Mouse (Mus musculus) left cerebral cortex, adult 18-20 months (tissue): ENCODE data around the gene Fxr2. TPM values are rescaled to one million over a fixed set of nuclear protein-coding genes. Genes with fewer than 3 reads are reported as not detected.

Experiments
- DNase-seq, 2 experiments: peaks; one replicate each; pipeline ENCODE4 v3.0.0; 2021 to 2022; ENCODE audit warnings: low spot score in 2 of 2, mixed read lengths in 1 of 2
- long read RNA-seq, 2 experiments: library from polyadenylated mRNA; stranded (forward); transcript quantifications; one replicate each; pipeline ENCODE4 v2.0.0; 2021
- total RNA-seq, 2 experiments: library from RNA; stranded (reverse); gene quantifications; 2 replicates each; pipeline ENCODE4 v1.2.3; 2021

Gene Fxr2
- 100 to 1,000 TPM; 148 TPM for total RNA-seq
- long read RNA-seq, experiment 1, transcript Fxr2-201 (17 exons, 2,951 nt) = major isoform, 132 of 183 reads
- long read RNA-seq, experiment 1, partial matches to known transcripts = 24 of 183 reads
- long read RNA-seq, experiment 1, other reads (novel, unspliced or antisense) = 27 of 183 reads
- long read RNA-seq, experiment 2, transcript Fxr2-201 (17 exons, 2,951 nt) = major isoform, 78 of 115 reads
- long read RNA-seq, experiment 2, partial matches to known transcripts = 24 of 115 reads
- long read RNA-seq, experiment 2, other reads (novel, unspliced or antisense) = 12 of 115 reads

- peak; percentile 100 for DNase-seq
Measured at GRCm38 (mm10) chr11:69632284-69633089, at the start of gene Fxr2. Gene Fxr2 (plus strand): TSS chr11:69632990.

GRCm38 (mm10) chr11:69584008-69584407 is 48.8 kb upstream of the Fxr2 start:
- no peak for DNase-seq

- no peak for DNase-seq
Measured at GRCm38 (mm10) chr11:69584937-69585336, 47.9 kb upstream of the Fxr2 start.

- DNase-seq = no peak
Measured at GRCm38 (mm10) chr11:69585718-69586325, 47.0 kb upstream of the Fxr2 start.

- DNase-seq = no peak
Measured at GRCm38 (mm10) chr11:69589207-69589834, 43.5 kb upstream of the Fxr2 start.

GRCm38 (mm10) chr11:69590622-69591021 is 42.2 kb upstream of the Fxr2 start:
- no peak for DNase-seq

- DNase-seq = no peak
Measured at GRCm38 (mm10) chr11:69591424-69591823, 41.4 kb upstream of the Fxr2 start.

GRCm38 (mm10) chr11:69591899-69592637 is 40.7 kb upstream of the Fxr2 start:
- peak; percentile 36 to 56 for DNase-seq

GRCm38 (mm10) chr11:69592799-69593198 is 40.0 kb upstream of the Fxr2 start:
- no peak for DNase-seq

GRCm38 (mm10) chr11:69594853-69595252 is 37.9 kb upstream of the Fxr2 start:
- DNase-seq = no peak

GRCm38 (mm10) chr11:69599436-69599835 is 33.4 kb upstream of the Fxr2 start:
- DNase-seq = no peak

GRCm38 (mm10) chr11:69600098-69600497 is 32.7 kb upstream of the Fxr2 start:
- DNase-seq = peak; percentile 52

GRCm38 (mm10) chr11:69601768-69602167 is 31.0 kb upstream of the Fxr2 start:
- no peak for DNase-seq

GRCm38 (mm10) chr11:69603516-69603915 is 29.3 kb upstream of the Fxr2 start:
- DNase-seq = no peak

- DNase-seq = no peak
Measured at GRCm38 (mm10) chr11:69604347-69604746, 28.4 kb upstream of the Fxr2 start.

GRCm38 (mm10) chr11:69604795-69605664 is 27.8 kb upstream of the Fxr2 start:
- DNase-seq = peak in 1 of 2 experiments; percentile 39

GRCm38 (mm10) chr11:69605726-69606490 is 26.9 kb upstream of the Fxr2 start, which contains the start of gene Atp1b2:
Gene Atp1b2 (minus strand): TSS chr11:69605942.
- DNase-seq = peak; percentile 67 to 73

GRCm38 (mm10) chr11:69606491-69606795 is 26.3 kb upstream of the Fxr2 start:
- no peak for DNase-seq

GRCm38 (mm10) chr11:69606832-69607231 is 26.0 kb upstream of the Fxr2 start:
- DNase-seq = no peak
